Mouse (Mus musculus): ENCODE measurements at regions not wholly inside any gene's neighbourhood (a gene's known extent, or its start where the extent isn't known, plus 50 kb on each side); places are given as distances from the start of the nearest gene placed in this dataset.
A peak's percentile ranks its signal among the peaks of the same experiment; 100 is the strongest.

- H3K4me2 ChIP-seq (replicated peaks), result no peak overlapping the region
- ATAC-seq (replicated peaks), result no peak
- no peak overlapping the region for H3K27ac ChIP-seq (replicated peaks)
- no peak overlapping the region for H3K9ac ChIP-seq (replicated peaks)
- no peaks in the 10 kb centered on the region for H3K9me3 ChIP-seq
- H3K4me1 ChIP-seq, result 0 out of 2 replicates have a peak, but pooled peaks cover 2% of the 10 kb centered on the region
- H3K27me3 ChIP-seq, result no peaks in the 10 kb centered on the region
- H3K4me3 ChIP-seq, result no peak overlapping the region
- no peaks in the 10 kb centered on the region for H3K36me3 ChIP-seq
Observed at GRCm38 (mm10) chr3:38178295-38178694, 306.3 kb downstream of the Ankrd50 start.

GRCm38 (mm10) chr3:38175946-38176345, 308.7 kb downstream of the Ankrd50 start:
- H3K4me2 ChIP-seq (replicated peaks), result no peak overlapping the region
- 90% methylated on average over 12 of the region's 12 CpGs for WGBS
- no peak overlapping the region for H3K4me3 ChIP-seq
- no peak for ATAC-seq (replicated peaks)
- no peaks in the 10 kb centered on the region for H3K9me3 ChIP-seq
- no peaks in the 10 kb centered on the region for H3K27me3 ChIP-seq
- no peak overlapping the region for H3K9ac ChIP-seq (replicated peaks)
- no peaks in the 10 kb centered on the region for H3K36me3 ChIP-seq
- no peak overlapping the region for H3K27ac ChIP-seq (replicated peaks)
- H3K4me1 ChIP-seq, result 0 out of 2 replicates have a peak, but pooled peaks cover 2% of the 10 kb centered on the region

GRCm38 (mm10) chr3:38174735-38175280, 309.8 kb downstream of the Ankrd50 start:
- no peak overlapping the region for H3K27ac ChIP-seq (replicated peaks)
- no peak for ATAC-seq (replicated peaks)
- WGBS, result 80% methylated on average over 8 of the region's 8 CpGs
- H3K27me3 ChIP-seq, result no peaks in the 10 kb centered on the region
- no peak overlapping the region for H3K4me3 ChIP-seq
- H3K9me3 ChIP-seq, result no peaks in the 10 kb centered on the region
- 0 out of 2 replicates have a peak, but pooled peaks cover 2% of the 10 kb centered on the region for H3K4me1 ChIP-seq
- no peak overlapping the region for H3K9ac ChIP-seq (replicated peaks)
- H3K36me3 ChIP-seq, result no peaks in the 10 kb centered on the region
- H3K4me2 ChIP-seq (replicated peaks), result no peak overlapping the region

- Histone ChIP-seq H3K9me3 (no peaks in the 10 kb centered on the region), H3K9ac (replicated peaks) (no peak overlapping the region), H3K4me3 (no peak overlapping the region), H3K36me3 (no peaks in the 10 kb centered on the region), H3K27ac (replicated peaks) (no peak overlapping the region), H3K27me3 (no peaks in the 10 kb centered on the region), H3K4me2 (replicated peaks) (no peak overlapping the region), H3K4me1 (no peaks in the 10 kb centered on the region)
- ATAC-seq (replicated peaks), result no peak
- 94% methylated on average over 1 of the region's 1 CpGs for WGBS
Observed at GRCm38 (mm10) chr3:38152408-38152807, 332.2 kb downstream of the Ankrd50 start.

- H3K36me3 ChIP-seq, result no peaks in the 10 kb centered on the region
- ATAC-seq (replicated peaks), result no peak
- no peaks in the 10 kb centered on the region for H3K4me1 ChIP-seq
- H3K27ac ChIP-seq (replicated peaks), result no peak overlapping the region
- H3K4me3 ChIP-seq, result no peak overlapping the region
- WGBS, result 91% methylated on average over 6 of the region's 6 CpGs
- no peaks in the 10 kb centered on the region for H3K27me3 ChIP-seq
- no peaks in the 10 kb centered on the region for H3K9me3 ChIP-seq
- no peak overlapping the region for H3K4me2 ChIP-seq (replicated peaks)
- H3K9ac ChIP-seq (replicated peaks), result no peak overlapping the region
Observed at GRCm38 (mm10) chr3:38151821-38152220, 332.8 kb downstream of the Ankrd50 start.

GRCm38 (mm10) chr3:38146663-38147062, 338.0 kb downstream of the Ankrd50 start:
- H3K4me3 ChIP-seq, result no peak overlapping the region
- no peaks in the 10 kb centered on the region for H3K36me3 ChIP-seq
- no peak overlapping the region for H3K4me2 ChIP-seq (replicated peaks)
- peaks cover 10% of the 10 kb centered on the region for H3K4me1 ChIP-seq
- H3K27ac ChIP-seq (replicated peaks), result no peak overlapping the region
- no peaks in the 10 kb centered on the region for H3K27me3 ChIP-seq
- H3K9me3 ChIP-seq, result no peaks in the 10 kb centered on the region
- no peak for ATAC-seq (replicated peaks)
- no peak overlapping the region for H3K9ac ChIP-seq (replicated peaks)
- 87% methylated on average over 2 of the region's 2 CpGs for WGBS

GRCm38 (mm10) chr3:38145444-38145843, 339.2 kb downstream of the Ankrd50 start:
- Histone ChIP-seq H3K9me3 (no peaks in the 10 kb centered on the region), H3K4me2 (replicated peaks) (no peak overlapping the region), H3K27me3 (no peaks in the 10 kb centered on the region), H3K9ac (replicated peaks) (no peak overlapping the region), H3K36me3 (no peaks in the 10 kb centered on the region), H3K4me3 (no peak overlapping the region), H3K27ac (replicated peaks) (no peak overlapping the region), H3K4me1 (peaks cover 10% of the 10 kb centered on the region)
- no peak for ATAC-seq (replicated peaks)
- WGBS, result 80% methylated on average over 2 of the region's 2 CpGs

GRCm38 (mm10) chr3:38144650-38145049, 340.0 kb downstream of the Ankrd50 start:
- Histone ChIP-seq H3K27ac (replicated peaks) (no peak overlapping the region), H3K9ac (replicated peaks) (no peak overlapping the region), H3K9me3 (no peaks in the 10 kb centered on the region), H3K4me3 (no peak overlapping the region), H3K27me3 (no peaks in the 10 kb centered on the region), H3K4me1 (peaks cover 10% of the 10 kb centered on the region), H3K4me2 (replicated peaks) (no peak overlapping the region), H3K36me3 (no peaks in the 10 kb centered on the region)
- ATAC-seq (replicated peaks), result no peak

GRCm38 (mm10) chr3:38143147-38143883, 341.3 kb downstream of the Ankrd50 start:
- H3K27ac ChIP-seq (replicated peaks), result no peak overlapping the region
- no peaks in the 10 kb centered on the region for H3K27me3 ChIP-seq
- peak; percentile 95 for ATAC-seq (replicated peaks)
- H3K9ac ChIP-seq (replicated peaks), result no peak overlapping the region
- H3K4me1 ChIP-seq, result peaks cover 10% of the 10 kb centered on the region
- no peaks in the 10 kb centered on the region for H3K36me3 ChIP-seq
- H3K4me3 ChIP-seq, result no peak overlapping the region
- 33% methylated on average over 11 of the region's 11 CpGs for WGBS
- no peaks in the 10 kb centered on the region for H3K9me3 ChIP-seq
- 0 out of 2 replicates have a peak overlapping the region, but pooled peaks have one; percentile 1 for H3K4me2 ChIP-seq (replicated peaks)

GRCm38 (mm10) chr3:38139387-38139786, 345.3 kb downstream of the Ankrd50 start:
- Histone ChIP-seq H3K4me1 (peaks cover 14% of the 10 kb centered on the region), H3K27me3 (no peaks in the 10 kb centered on the region), H3K27ac (replicated peaks) (no peak overlapping the region), H3K36me3 (no peaks in the 10 kb centered on the region), H3K9me3 (no peaks in the 10 kb centered on the region), H3K4me3 (no peak overlapping the region), H3K4me2 (replicated peaks) (no peak overlapping the region), H3K9ac (replicated peaks) (no peak overlapping the region)
- no peak for ATAC-seq (replicated peaks)
- WGBS, result 82% methylated on average over 4 of the region's 4 CpGs

GRCm38 (mm10) chr3:38138014-38138413, 346.6 kb downstream of the Ankrd50 start:
- Histone ChIP-seq H3K9me3 (no peaks in the 10 kb centered on the region), H3K27ac (replicated peaks) (no peak overlapping the region), H3K4me3 (no peak overlapping the region), H3K27me3 (no peaks in the 10 kb centered on the region), H3K4me1 (peaks cover 8% of the 10 kb centered on the region), H3K4me2 (replicated peaks) (no peak overlapping the region), H3K9ac (replicated peaks) (no peak overlapping the region), H3K36me3 (no peaks in the 10 kb centered on the region)
- no peak for ATAC-seq (replicated peaks)
- WGBS, result 50% methylated on average over 5 of the region's 5 CpGs

- 48% methylated on average over 10 of the region's 10 CpGs for WGBS
- 0 out of 2 replicates have a peak, but pooled peaks cover 4% of the 10 kb centered on the region for H3K4me1 ChIP-seq
- no peak for ATAC-seq (replicated peaks)
- H3K27me3 ChIP-seq, result no peaks in the 10 kb centered on the region
- H3K9ac ChIP-seq (replicated peaks), result no peak overlapping the region
- H3K36me3 ChIP-seq, result no peaks in the 10 kb centered on the region
- H3K9me3 ChIP-seq, result no peaks in the 10 kb centered on the region
- H3K4me3 ChIP-seq, result no peak overlapping the region
- H3K27ac ChIP-seq (replicated peaks), result no peak overlapping the region
- H3K4me2 ChIP-seq (replicated peaks), result no peak overlapping the region
Observed at GRCm38 (mm10) chr3:38135808-38136214, 348.8 kb downstream of the Ankrd50 start.

GRCm38 (mm10) chr3:38134425-38134824, 350.2 kb downstream of the Ankrd50 start:
- no peak overlapping the region for H3K4me3 ChIP-seq
- H3K36me3 ChIP-seq, result no peaks in the 10 kb centered on the region
- no peaks in the 10 kb centered on the region for H3K9me3 ChIP-seq
- H3K9ac ChIP-seq (replicated peaks), result no peak overlapping the region
- 0 out of 2 replicates have a peak, but pooled peaks cover 4% of the 10 kb centered on the region for H3K4me1 ChIP-seq
- H3K27me3 ChIP-seq, result no peaks in the 10 kb centered on the region
- ATAC-seq (replicated peaks), result no peak
- 87% methylated on average over 4 of the region's 4 CpGs for WGBS
- H3K4me2 ChIP-seq (replicated peaks), result no peak overlapping the region
- H3K27ac ChIP-seq (replicated peaks), result no peak overlapping the region

Measured in forebrain, embryonic 15.5 days (tissue).